Mouse (Mus musculus) limb, embryonic 14.5 days (tissue): ENCODE measurements around the gene Sbno2. TPM values are rescaled to one million over a fixed set of nuclear protein-coding genes. Genes with fewer than 3 reads are reported as not detected.

Source experiments
- ATAC-seq: fragments of 200-750 bp; cut with Nextera tagmentation; 2 replicates; pipeline ENCODE4 v1.8.0; 2017; ENCODE audit warnings: low read depth, moderate number of reproducible peaks, moderate TSS enrichment; ENCODE audit not compliant: low FRiP score
- DNase-seq: peaks from one replicate; pipeline ENCODE4 v3.0.0-alpha.2; 2015; ENCODE audit warnings: low spot score
- H3K27ac ChIP-seq: fragments of 300-500 bp; sonication (generic); replicated peaks from 2 replicates; pipeline ENCODE4 v1.5.1; 2014; ENCODE audit warnings: low read depth, mild to moderate bottlenecking, low read length, moderate library complexity, mixed read lengths
- H3K27me3 ChIP-seq: fragments of 300-500 bp; sonication (generic); 2 replicates; pipeline ENCODE4 v1.6.1; 2014; ENCODE audit warnings: low read length, mixed read lengths; ENCODE audit not compliant: control insufficient read depth, insufficient read depth
- H3K36me3 ChIP-seq: fragments of 300-500 bp; sonication (generic); 2 replicates; pipeline ENCODE4 v1.6.1; 2014; ENCODE audit warnings: mild to moderate bottlenecking, low read length, moderate library complexity, mixed read lengths; ENCODE audit not compliant: control insufficient read depth, insufficient read depth
- H3K4me1 ChIP-seq: fragments of 300-500 bp; sonication (generic); 2 replicates; pipeline ENCODE4 v1.6.1; 2014; ENCODE audit warnings: antibody characterized with exemption, low read length, mixed read lengths; ENCODE audit not compliant: control insufficient read depth, insufficient read depth
- H3K4me2 ChIP-seq: fragments of 300-500 bp; sonication (generic); replicated peaks from 2 replicates; pipeline ENCODE4 v1.6.1; 2014; ENCODE audit warnings: low read depth, mild to moderate bottlenecking, low read length, moderate library complexity; ENCODE audit not compliant: severe bottlenecking
- H3K4me3 ChIP-seq: fragments of 300-500 bp; sonication (generic); replicated peaks from 2 replicates; pipeline ENCODE4 v1.5.1; 2014; ENCODE audit warnings: low read length
- H3K9ac ChIP-seq: fragments of 300-500 bp; sonication (generic); 2 replicates; pipeline ENCODE4 v1.6.1; 2014; ENCODE audit warnings: mild to moderate bottlenecking, low read depth, low read length, moderate library complexity; ENCODE audit not compliant: severe bottlenecking
- H3K9me3 ChIP-seq: fragments of 300-500 bp; sonication (generic); 2 replicates; pipeline ENCODE4 v1.6.1; 2016; ENCODE audit warnings: low read length; ENCODE audit not compliant: control insufficient read depth
- POLR2A ChIP-seq: fragments of 200-500 bp; IDR thresholded peaks from 2 replicates; pipeline ENCODE4 v1.8.0; 2012; ENCODE audit warnings: inconsistent platforms, mild to moderate bottlenecking, moderate library complexity, borderline replicate concordance; ENCODE audit not compliant: insufficient read depth, insufficient read length; ENCODE audit errors: extremely low read depth
- WGBS: fragments of 180-500 bp; shearing (Covaris S2); extraction: QIAGEN DNeasy Blood & Tissue Kit; methylation state at CpG from one replicate; pipeline ENCODE4 v1.1.7; 2014; 5-methylcytosine and 5-hydroxymethylcytosine counted together
- polyA plus RNA-seq, 2 experiments: library from polyadenylated mRNA; depleted of rRNA in 1 of 2; stranded (reverse) in 1 of 2; unstranded in 1 of 2; fragments of >200 nt; fragmentation: Nextera tagmentation in 1 of 2; extraction: Ambion mirVana in 1 of 2; gene quantifications; 2 replicates each; pipeline versions ENCODE4 v1.2.1 to v1.2.3; 2012 to 2014

Gene Sbno2
- polyA plus RNA-seq, 2 experiments, result 16.8 to 24.9 TPM

DNA sequence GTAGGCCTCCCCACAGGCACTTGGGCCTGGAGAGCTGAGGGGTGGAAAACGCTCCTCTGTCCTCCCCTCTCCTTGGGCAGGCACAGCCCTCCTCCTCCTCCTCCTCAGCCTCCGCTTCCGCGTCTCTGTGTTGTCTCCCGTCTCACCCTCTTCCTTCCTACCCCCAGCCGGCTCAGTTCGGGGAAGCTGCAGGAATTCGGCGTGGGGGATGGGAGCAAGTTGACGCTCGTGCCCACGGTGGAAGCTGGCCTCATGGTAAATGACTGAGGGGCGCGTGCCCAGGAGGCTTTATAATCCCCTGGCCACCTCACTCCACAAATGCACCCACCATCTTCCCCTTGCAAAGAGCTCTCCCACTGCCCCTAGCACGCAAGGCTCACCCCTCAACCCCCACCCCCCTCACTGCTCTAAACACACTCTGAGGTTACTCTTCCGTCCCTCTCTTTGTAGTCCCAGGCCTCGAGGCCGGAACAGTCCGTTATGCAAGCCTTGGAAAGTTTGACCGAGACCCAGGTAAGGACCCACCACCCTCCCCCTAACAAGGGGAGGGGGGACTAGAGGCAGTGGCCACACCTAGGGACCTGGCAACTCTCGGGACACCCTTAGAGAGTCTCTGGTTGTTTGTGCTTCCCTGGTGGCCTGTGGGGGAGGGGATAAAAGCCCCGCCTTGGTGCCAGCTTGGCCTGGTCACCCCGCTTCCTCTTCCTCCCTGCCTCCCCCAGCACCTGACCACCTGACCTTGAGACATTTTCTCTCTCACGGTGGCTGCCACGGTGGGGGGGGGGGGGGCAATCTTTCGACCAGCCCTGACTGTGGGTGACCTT is 46.1 kb upstream of the Sbno2 start:
- Histone ChIP-seq H3K27ac (peak overlapping the region; percentile 96), H3K27me3 (no peaks in the 10 kb centered on the region), H3K4me3 (peak overlapping the region; percentile 99), H3K36me3 (peaks cover 66% of the 10 kb centered on the region), H3K4me1 (peaks cover 26% of the 10 kb centered on the region), H3K4me2 (peak overlapping the region; percentile 93), H3K9me3 (no peaks in the 10 kb centered on the region), H3K9ac (peak overlapping the region; percentile 98)
- under 1% methylated on average over 25 of the region's 26 CpGs for WGBS
- DNase-seq, result peak; percentile 37
- TF ChIP-seq POLR2A, result no peak
- no peak for ATAC-seq

DNA sequence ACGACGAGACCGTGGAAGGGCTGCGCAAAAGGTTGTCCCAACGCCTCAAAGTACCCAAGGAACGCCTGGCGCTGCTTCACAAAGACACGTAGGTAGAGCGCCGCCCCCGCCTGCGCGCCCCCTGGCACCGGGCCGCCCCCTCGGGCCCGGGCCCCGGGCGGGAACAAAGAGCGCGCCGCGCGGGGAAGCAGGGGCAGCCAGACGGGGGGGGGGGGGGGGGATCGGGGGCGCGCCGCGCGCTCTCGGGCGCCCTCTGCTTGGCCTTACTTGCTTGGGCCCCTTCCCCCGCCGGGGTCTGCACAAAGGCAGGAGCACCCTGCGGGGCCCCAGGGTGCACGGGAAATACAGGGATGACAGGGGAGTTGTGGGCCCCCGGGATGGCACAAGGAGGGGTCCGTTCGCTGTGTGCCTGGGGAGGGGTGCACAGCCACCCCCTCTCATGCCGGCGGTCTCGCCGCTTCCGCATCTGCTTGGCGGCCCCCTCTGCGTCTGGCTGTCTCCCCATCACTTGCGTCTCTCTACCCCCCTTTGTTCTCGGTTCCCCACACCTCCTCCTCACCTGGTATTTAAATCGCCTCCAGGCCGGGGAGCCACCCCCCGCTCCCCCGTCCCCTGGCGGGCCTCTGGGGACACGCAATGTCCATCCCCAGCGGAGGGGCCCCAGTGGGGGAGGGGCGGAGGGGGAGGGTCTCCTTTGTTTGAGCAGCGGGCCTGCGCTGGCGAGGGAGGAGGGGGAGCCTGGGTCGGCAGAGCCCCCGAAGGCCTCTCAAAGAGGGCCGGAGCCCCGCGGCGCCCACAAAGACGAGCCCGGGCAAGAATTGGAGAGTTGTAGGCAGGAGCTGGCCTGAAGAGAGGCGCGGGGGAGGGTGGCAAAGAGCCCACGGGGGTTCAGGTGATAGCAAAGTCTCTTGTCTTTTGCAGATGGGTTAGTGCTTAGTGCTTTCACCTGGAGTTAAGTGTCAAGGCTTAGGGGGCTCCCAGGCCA is 45.1 kb upstream of the Sbno2 start:
- DNase-seq (peak; percentile 70), ATAC-seq (no peak)
- 0 out of 2 replicates have a peak, but pooled peaks have one; percentile 14 for TF ChIP-seq POLR2A
- Histone ChIP-seq H3K27ac (peak overlapping the region; percentile 96), H3K27me3 (no peaks in the 10 kb centered on the region), H3K36me3 (peaks cover 66% of the 10 kb centered on the region), H3K9ac (peak overlapping the region; percentile 98), H3K9me3 (no peaks in the 10 kb centered on the region), H3K4me1 (peaks cover 26% of the 10 kb centered on the region), H3K4me3 (peak overlapping the region; percentile 99), H3K4me2 (peak overlapping the region; percentile 93)
- WGBS, result under 1% methylated on average over 41 of the region's 71 CpGs

DNA sequence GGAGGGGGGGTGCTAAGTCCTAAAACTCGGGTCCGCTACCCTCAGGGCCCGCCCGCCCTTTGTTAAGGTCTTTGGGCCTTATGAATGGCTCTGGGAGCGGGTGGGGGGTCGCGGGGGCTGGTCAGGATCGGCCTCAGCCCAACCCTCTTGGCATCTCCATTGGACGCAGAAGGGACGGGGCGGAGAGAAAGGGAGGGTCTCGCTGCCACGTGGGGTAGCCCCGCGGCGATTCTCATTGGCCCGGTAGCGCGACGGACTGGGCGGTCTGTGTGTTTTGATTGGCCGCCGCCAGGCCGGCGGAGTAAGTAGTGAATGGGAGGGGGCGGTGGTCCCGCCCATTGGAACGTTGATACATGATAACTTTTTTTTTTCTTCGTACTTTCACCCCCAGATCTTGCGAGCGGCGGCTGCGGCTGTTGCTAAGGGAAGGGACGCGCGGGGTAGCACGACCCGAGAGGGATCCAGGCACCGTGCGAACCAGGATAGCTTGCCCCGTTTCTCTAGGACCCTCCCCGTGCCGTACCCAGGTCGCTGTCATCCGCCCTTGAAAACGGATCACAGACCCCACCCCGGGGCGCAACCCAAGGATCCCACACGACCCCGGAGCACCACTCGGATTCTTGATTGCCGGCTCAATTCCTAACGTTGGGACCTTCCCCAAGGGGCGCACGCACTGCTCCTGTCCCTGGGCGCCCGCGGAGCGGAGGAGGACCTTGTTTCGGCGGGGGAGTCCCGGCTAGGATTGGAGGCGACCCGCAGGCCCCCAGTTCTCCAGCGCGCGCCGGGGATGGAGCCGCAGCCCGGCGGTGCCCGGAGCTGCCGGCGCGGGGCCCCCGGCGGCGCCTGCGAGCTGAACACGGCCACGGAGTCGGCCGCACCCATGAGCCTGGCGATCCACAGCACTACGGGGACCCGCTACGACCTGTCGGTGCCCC is 44.2 kb upstream of the Sbno2 start:
- Histone ChIP-seq H3K4me1 (peaks cover 26% of the 10 kb centered on the region), H3K4me3 (peak overlapping the region; percentile 99), H3K27ac (peak overlapping the region; percentile 99), H3K36me3 (peaks cover 66% of the 10 kb centered on the region), H3K9me3 (no peaks in the 10 kb centered on the region), H3K27me3 (no peaks in the 10 kb centered on the region), H3K4me2 (peak overlapping the region; percentile 93), H3K9ac (peak overlapping the region; percentile 98)
- TF ChIP-seq POLR2A, result peak; percentile 88; the same call in 1 of the 2 replicates
- WGBS, result under 1% methylated on average over 64 of the region's 88 CpGs
- ATAC-seq (peak; percentile 84), DNase-seq (peak; percentile 99)

DNA sequence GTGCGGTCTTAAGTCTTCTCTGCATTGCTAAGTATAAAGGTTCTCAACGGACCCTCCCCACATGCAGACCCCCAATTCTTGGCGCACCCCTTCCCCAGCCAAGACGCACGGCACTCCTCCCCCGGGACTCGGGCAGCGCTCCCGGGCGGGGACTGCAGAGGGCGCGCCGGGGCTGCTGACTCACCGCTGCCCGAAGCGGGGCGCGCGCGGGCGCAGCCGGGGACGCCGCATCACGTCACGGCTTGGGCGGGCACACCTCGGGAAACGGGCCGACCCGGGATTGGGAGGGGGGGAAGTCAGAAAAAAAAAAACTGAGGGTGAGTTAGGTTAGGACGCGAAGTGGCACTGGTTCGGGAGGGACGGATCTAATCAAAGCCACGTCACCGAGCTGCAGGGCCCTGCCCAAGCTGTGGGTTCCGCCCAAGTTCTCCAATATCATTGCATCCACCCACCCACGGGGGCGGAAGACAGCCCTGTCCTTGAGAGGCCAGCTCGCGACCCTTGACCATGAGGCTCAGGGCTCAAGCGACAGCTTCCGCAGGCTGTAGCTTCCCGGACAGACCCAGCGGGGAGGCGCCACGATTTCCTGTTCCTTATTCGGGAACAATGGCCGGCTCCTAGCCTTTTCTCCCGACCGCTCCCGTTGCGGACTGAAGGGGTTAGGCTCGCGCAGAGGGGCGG is 43.4 kb upstream of the Sbno2 start:
- Histone ChIP-seq H3K4me1 (peaks cover 24% of the 10 kb centered on the region), H3K9ac (peak overlapping the region; percentile 91), H3K36me3 (peaks cover 66% of the 10 kb centered on the region), H3K27ac (peak overlapping the region; percentile 99), H3K4me3 (peak overlapping the region; percentile 99), H3K27me3 (no peaks in the 10 kb centered on the region), H3K4me2 (peak overlapping the region; percentile 61), H3K9me3 (no peaks in the 10 kb centered on the region)
- 2% methylated on average over 57 of the region's 57 CpGs for WGBS
- DNase-seq (peak; percentile 89), ATAC-seq (peak; percentile 20)
- TF ChIP-seq POLR2A, result peak; percentile 13; the same call in 1 of the 2 replicates
